26 mouse cellular contexts compared by ENCODE assay signal in the genomic region with DNA sequence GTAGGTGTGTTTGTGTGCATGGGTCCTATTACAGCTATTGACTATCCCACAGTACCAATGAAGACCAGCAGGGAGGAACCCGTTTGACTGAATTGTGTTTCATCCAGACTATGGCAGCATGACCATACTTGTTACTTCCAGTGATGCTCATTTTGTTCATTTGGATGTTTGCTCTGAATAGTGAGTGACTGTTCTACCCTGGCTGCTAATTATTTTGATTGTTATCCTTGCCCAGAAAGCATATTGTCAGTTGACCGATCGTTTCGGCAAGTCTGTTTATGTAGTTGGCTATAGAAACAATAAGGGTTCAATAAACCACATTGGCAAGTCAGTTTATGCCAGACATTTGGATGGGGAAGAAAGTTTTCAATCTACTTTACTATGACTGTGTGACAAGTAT.
"Had no signal": no experiment of that assay in that cellular context is flagged by ENCODE, and none has a peak within 500 bp of the region (broad histone marks: within the 10 kb centered on the region; RNA-seq: fewer than 3 reads in every experiment).

No protein-coding gene starts in this region.

- DNase-seq: liver; liver, embryonic 13.5 days; liver, postnatal 0 days; lung, adult 18-20 months; lung, adult 2 months; lung, embryonic 14.5 days; lung, postnatal 14 days; lung, postnatal 36 days; lung, postnatal 4 days; midbrain, embryonic 14.5 days had no signal

- H3K27ac ChIP-seq: left cerebral cortex, adult 2 months; limb, embryonic 10.5 days; limb, embryonic 12.5 days; limb, embryonic 13.5 days; limb, embryonic 15.5 days; liver, embryonic 12.5 days; liver, embryonic 13.5 days; liver, embryonic 14.5 days; liver, embryonic 15.5 days; lung, embryonic 15.5 days; macrophage; midbrain, embryonic 10.5 days; midbrain, embryonic 12.5 days; midbrain, embryonic 13.5 days; midbrain, embryonic 15.5 days had no signal

- H3K4me3 ChIP-seq: left cerebral cortex, adult 2 months; limb, embryonic 10.5 days; limb, embryonic 12.5 days; limb, embryonic 13.5 days; limb, embryonic 15.5 days; liver, embryonic 12.5 days; liver, embryonic 13.5 days; liver, embryonic 15.5 days; lung, embryonic 15.5 days; megakaryocyte, embryonic 14.5 days; midbrain, embryonic 10.5 days; midbrain, embryonic 12.5 days; midbrain, embryonic 13.5 days; midbrain, embryonic 15.5 days; myocyte had no signal
